Mouse (Mus musculus) intestine, embryonic 15.5 days (tissue): Measurements from ENCODE around the gene Agap1. TPM values are rescaled to one million over a fixed set of nuclear protein-coding genes. Genes with fewer than 3 reads are reported as not detected.

Experiments used
- ATAC-seq: fragments of 200-750 bp; cut with Nextera tagmentation; 2 replicates; pipeline ENCODE4 v1.8.0; 2017; ENCODE audit warnings: moderate TSS enrichment, moderate library complexity
- H3K27ac ChIP-seq: fragments of 300-500 bp; sonication (generic); 2 replicates; pipeline ENCODE4 v1.5.1; 2015; ENCODE audit warnings: mild to moderate bottlenecking, inconsistent platforms
- H3K27me3 ChIP-seq: fragments of 300-500 bp; sonication (generic); replicated peaks from 2 replicates; pipeline ENCODE4 v1.6.1; 2015; ENCODE audit warnings: inconsistent platforms
- H3K36me3 ChIP-seq: fragments of 300-500 bp; sonication (generic); 2 replicates; pipeline ENCODE4 v1.6.1; 2015; ENCODE audit warnings: inconsistent platforms
- H3K4me1 ChIP-seq: fragments of 300-500 bp; sonication (generic); replicated peaks from 2 replicates; pipeline ENCODE4 v1.6.1; 2015; ENCODE audit warnings: inconsistent platforms
- H3K4me2 ChIP-seq: fragments of 300-500 bp; sonication (generic); replicated peaks from 2 replicates; pipeline ENCODE4 v1.6.1; 2015; ENCODE audit warnings: mild to moderate bottlenecking, inconsistent platforms
- H3K4me3 ChIP-seq: fragments of 300-500 bp; sonication (generic); replicated peaks from 2 replicates; pipeline ENCODE4 v1.5.1; 2015; ENCODE audit warnings: inconsistent platforms
- H3K9ac ChIP-seq: fragments of 300-500 bp; sonication (generic); 2 replicates; pipeline ENCODE4 v1.6.1; 2015; ENCODE audit warnings: inconsistent platforms
- H3K9me3 ChIP-seq: fragments of 300-500 bp; sonication (generic); 2 replicates; pipeline ENCODE4 v1.6.1; 2016; ENCODE audit warnings: inconsistent platforms
- WGBS: fragments of 180-500 bp; shearing (Covaris S2); methylation state at CpG from one replicate; pipeline ENCODE4 v1.1.7; 2015; 5-methylcytosine and 5-hydroxymethylcytosine counted together
- polyA plus RNA-seq: library from polyadenylated mRNA; unstranded; fragments of >200 nt; fragmentation: Nextera tagmentation; extraction: Ambion mirVana; gene quantifications from 2 replicates; pipeline ENCODE4 v1.2.1, GENCODE M21; 2015

The Agap1 gene
- polyA plus RNA-seq, 1 experiment from 2014 or later: 9.4 TPM

- Histone ChIP-seq H3K4me1 (no peaks in the 10 kb centered on the region), H3K9ac (no peak overlapping the region), H3K4me3 (no peak overlapping the region), H3K36me3 (no peaks in the 10 kb centered on the region), H3K9me3 (no peaks in the 10 kb centered on the region), H3K27me3 (no peaks in the 10 kb centered on the region), H3K4me2 (no peak overlapping the region), H3K27ac (no peak overlapping the region)
- ATAC-seq: no peak
- 84% methylated on average over 13 of the region's 13 CpGs for WGBS
Measured at GRCm38 (mm10) chr1:89730589-89731195, 276.1 kb downstream of the Agap1 start.

- H3K4me2 ChIP-seq: no peak overlapping the region
- WGBS: 53% methylated on average over 9 of the region's 9 CpGs
- no peaks in the 10 kb centered on the region for H3K27me3 ChIP-seq
- H3K4me1 ChIP-seq: no peaks in the 10 kb centered on the region
- no peak overlapping the region for H3K27ac ChIP-seq
- H3K4me3 ChIP-seq: no peak overlapping the region
- H3K9me3 ChIP-seq: no peaks in the 10 kb centered on the region
- no peaks in the 10 kb centered on the region for H3K36me3 ChIP-seq
- no peak overlapping the region for H3K9ac ChIP-seq
- ATAC-seq: no peak
Measured at GRCm38 (mm10) chr1:89734368-89734767, 279.8 kb downstream of the Agap1 start.

- no peak overlapping the region for H3K4me3 ChIP-seq
- H3K4me2 ChIP-seq: no peak overlapping the region
- no peak overlapping the region for H3K27ac ChIP-seq
- no peaks in the 10 kb centered on the region for H3K9me3 ChIP-seq
- 92% methylated on average over 6 of the region's 6 CpGs for WGBS
- no peak overlapping the region for H3K9ac ChIP-seq
- no peaks in the 10 kb centered on the region for H3K36me3 ChIP-seq
- no peaks in the 10 kb centered on the region for H3K27me3 ChIP-seq
- no peak for ATAC-seq
- H3K4me1 ChIP-seq: no peaks in the 10 kb centered on the region
Measured at GRCm38 (mm10) chr1:89735146-89735545, 280.5 kb downstream of the Agap1 start.

GRCm38 (mm10) chr1:89736021-89736420 is 281.4 kb downstream of the Agap1 start:
- H3K4me3 ChIP-seq: no peak overlapping the region
- 92% methylated on average over 6 of the region's 6 CpGs for WGBS
- no peaks in the 10 kb centered on the region for H3K36me3 ChIP-seq
- no peak overlapping the region for H3K27ac ChIP-seq
- ATAC-seq: no peak
- no peak overlapping the region for H3K4me2 ChIP-seq
- no peaks in the 10 kb centered on the region for H3K4me1 ChIP-seq
- no peak overlapping the region for H3K9ac ChIP-seq
- no peaks in the 10 kb centered on the region for H3K27me3 ChIP-seq
- H3K9me3 ChIP-seq: no peaks in the 10 kb centered on the region

- WGBS: 78% methylated on average over 17 of the region's 17 CpGs
- no peak overlapping the region for H3K4me3 ChIP-seq
- ATAC-seq: no peak
- no peak overlapping the region for H3K4me2 ChIP-seq
- no peaks in the 10 kb centered on the region for H3K9me3 ChIP-seq
- no peaks in the 10 kb centered on the region; the same call in 1 of the 2 replicates for H3K36me3 ChIP-seq
- H3K27ac ChIP-seq: no peak overlapping the region
- no peak overlapping the region for H3K9ac ChIP-seq
- no peaks in the 10 kb centered on the region for H3K4me1 ChIP-seq
- H3K27me3 ChIP-seq: no peaks in the 10 kb centered on the region
Measured at GRCm38 (mm10) chr1:89739067-89739774, 284.6 kb downstream of the Agap1 start.

GRCm38 (mm10) chr1:89739775-89740099 is 285.1 kb downstream of the Agap1 start:
- Histone ChIP-seq H3K4me3 (no peak overlapping the region), H3K4me1 (no peaks in the 10 kb centered on the region), H3K9ac (no peak overlapping the region), H3K9me3 (no peaks in the 10 kb centered on the region), H3K36me3 (no peaks in the 10 kb centered on the region; the same call in 1 of the 2 replicates), H3K27me3 (no peaks in the 10 kb centered on the region), H3K27ac (no peak overlapping the region), H3K4me2 (no peak overlapping the region)
- ATAC-seq: no peak
- 41% methylated on average over 3 of the region's 3 CpGs for WGBS

- H3K4me2 ChIP-seq: no peak overlapping the region
- no peak overlapping the region for H3K9ac ChIP-seq
- H3K4me3 ChIP-seq: no peak overlapping the region
- no peaks in the 10 kb centered on the region for H3K27me3 ChIP-seq
- no peaks in the 10 kb centered on the region; the same call in 1 of the 2 replicates for H3K36me3 ChIP-seq
- H3K4me1 ChIP-seq: no peaks in the 10 kb centered on the region
- ATAC-seq: no peak
- H3K9me3 ChIP-seq: no peaks in the 10 kb centered on the region
- H3K27ac ChIP-seq: no peak overlapping the region
- WGBS: 72% methylated on average over 3 of the region's 3 CpGs
Measured at GRCm38 (mm10) chr1:89742359-89742758, 287.8 kb downstream of the Agap1 start.

GRCm38 (mm10) chr1:89746171-89746570 is 291.6 kb downstream of the Agap1 start:
- Histone ChIP-seq H3K27me3 (no peaks in the 10 kb centered on the region), H3K4me1 (no peaks in the 10 kb centered on the region), H3K4me2 (no peak overlapping the region), H3K36me3 (no peaks in the 10 kb centered on the region; the same call in 1 of the 2 replicates), H3K4me3 (no peak overlapping the region), H3K9ac (no peak overlapping the region), H3K9me3 (no peaks in the 10 kb centered on the region), H3K27ac (no peak overlapping the region)
- WGBS: 85% methylated on average over 3 of the region's 3 CpGs
- no peak for ATAC-seq

- H3K36me3 ChIP-seq: no peaks in the 10 kb centered on the region
- no peaks in the 10 kb centered on the region for H3K4me1 ChIP-seq
- no peak overlapping the region for H3K27ac ChIP-seq
- no peaks in the 10 kb centered on the region for H3K9me3 ChIP-seq
- ATAC-seq: no peak
- H3K9ac ChIP-seq: no peak overlapping the region
- H3K27me3 ChIP-seq: no peaks in the 10 kb centered on the region
- H3K4me3 ChIP-seq: no peak overlapping the region
- H3K4me2 ChIP-seq: no peak overlapping the region
Measured at GRCm38 (mm10) chr1:89749666-89750065, 295.1 kb downstream of the Agap1 start.

- Histone ChIP-seq H3K27me3 (no peaks in the 10 kb centered on the region), H3K36me3 (no peaks in the 10 kb centered on the region), H3K4me1 (no peaks in the 10 kb centered on the region), H3K4me3 (no peak overlapping the region), H3K27ac (no peak overlapping the region), H3K4me2 (no peak overlapping the region), H3K9ac (no peak overlapping the region), H3K9me3 (no peaks in the 10 kb centered on the region)
- WGBS: 27% methylated on average over 9 of the region's 9 CpGs
- no peak for ATAC-seq
Measured at GRCm38 (mm10) chr1:89750495-89750894, 295.9 kb downstream of the Agap1 start.

- no peak overlapping the region for H3K9ac ChIP-seq
- no peak overlapping the region for H3K4me3 ChIP-seq
- H3K4me2 ChIP-seq: peak overlapping the region; percentile 15; the same call in 1 of the 2 replicates
- H3K4me1 ChIP-seq: no peaks in the 10 kb centered on the region
- H3K36me3 ChIP-seq: no peaks in the 10 kb centered on the region
- ATAC-seq: no peak
- no peaks in the 10 kb centered on the region for H3K9me3 ChIP-seq
- no peaks in the 10 kb centered on the region for H3K27me3 ChIP-seq
- H3K27ac ChIP-seq: no peak overlapping the region
- 30% methylated on average over 21 of the region's 21 CpGs for WGBS
Measured at GRCm38 (mm10) chr1:89750921-89751320, 296.3 kb downstream of the Agap1 start.

- no peak overlapping the region for H3K4me3 ChIP-seq
- WGBS: 72% methylated on average over 11 of the region's 11 CpGs
- no peaks in the 10 kb centered on the region for H3K4me1 ChIP-seq
- H3K27me3 ChIP-seq: no peaks in the 10 kb centered on the region
- no peak overlapping the region for H3K9ac ChIP-seq
- ATAC-seq: no peak
- H3K27ac ChIP-seq: no peak overlapping the region
- no peak overlapping the region for H3K4me2 ChIP-seq
- H3K36me3 ChIP-seq: no peaks in the 10 kb centered on the region
- no peaks in the 10 kb centered on the region for H3K9me3 ChIP-seq
Measured at GRCm38 (mm10) chr1:89751344-89751743, 296.7 kb downstream of the Agap1 start.

- H3K27ac ChIP-seq: no peak overlapping the region
- H3K36me3 ChIP-seq: no peaks in the 10 kb centered on the region
- H3K4me3 ChIP-seq: no peak overlapping the region
- H3K27me3 ChIP-seq: no peaks in the 10 kb centered on the region
- no peak for ATAC-seq
- no peaks in the 10 kb centered on the region for H3K4me1 ChIP-seq
- H3K4me2 ChIP-seq: no peak overlapping the region
- WGBS: 99% methylated on average over 3 of the region's 3 CpGs
- no peaks in the 10 kb centered on the region for H3K9me3 ChIP-seq
- H3K9ac ChIP-seq: no peak overlapping the region
Measured at GRCm38 (mm10) chr1:89752659-89753058, 298.1 kb downstream of the Agap1 start.
